Mouse (Mus musculus): ENCODE results near the gene Nrarp. TPM values are rescaled to one million over a fixed set of nuclear protein-coding genes. Genes with fewer than 3 reads are reported as not detected.

Nrarp gene
- polyA plus RNA-seq, 1 experiment = 1.7 TPM

- no peaks in the 10 kb centered on the region for H3K4me1 ChIP-seq (ENCODE audit: control insufficient read depth, insufficient read depth, low read length)
- 86% methylated on average over 7 of the region's 7 CpGs for WGBS
These were observed 50.0 kb downstream of the Nrarp start for GRCm38 (mm10) chr2:25230581-25230980.

GRCm38 (mm10) chr2:25231038-25231437 is 50.5 kb downstream of the Nrarp start:
- Histone ChIP-seq H3K4me3 (replicated peaks; ENCODE audit: control insufficient read depth, low read depth, low read length) (no peak overlapping the region), H3K27ac (ENCODE audit: control insufficient read depth, insufficient read depth, low read depth, low read length, poor library complexity) (no peak overlapping the region), H3K4me1 (ENCODE audit: control insufficient read depth, insufficient read depth, low read length) (no peaks in the 10 kb centered on the region)
- TF ChIP-seq CTCF (IDR thresholded peaks at IDR 0.05; ENCODE audit: control insufficient read depth, insufficient read depth, low read length) (no peak), POLR2A (IDR thresholded peaks at IDR 0.05; ENCODE audit: borderline replicate concordance, control insufficient read depth, low read depth, low read length) (no peak)
- WGBS = 81% methylated on average over 12 of the region's 12 CpGs

More at GRCm38 (mm10) chr2:25230581-25230980, 50.0 kb downstream of the Nrarp start:
- TF ChIP-seq POLR2A (IDR thresholded peaks at IDR 0.05; ENCODE audit: borderline replicate concordance, control insufficient read depth, low read depth, low read length) (no peak), CTCF (IDR thresholded peaks at IDR 0.05; ENCODE audit: control insufficient read depth, insufficient read depth, low read length) (no peak)
- no peak overlapping the region for H3K4me3 ChIP-seq (replicated peaks; ENCODE audit: control insufficient read depth, low read depth, low read length)
- no peak overlapping the region for H3K27ac ChIP-seq (ENCODE audit: control insufficient read depth, insufficient read depth, low read depth, low read length, poor library complexity)

Other genes with a start within 250 kb of the Nrarp start
- 77.0 and 140 TPM in 2 replicates for gene Arrdc1, start 245.5 kb upstream of the Nrarp start, polyA plus RNA-seq (2011; ENCODE audit: insufficient read depth, insufficient read length, low replicate concordance, missing spikeins)
- 13.1 and 15.4 TPM in 2 replicates for gene Zmynd19, start 231.0 kb upstream of the Nrarp start, polyA plus RNA-seq (2011; ENCODE audit: insufficient read depth, insufficient read length, low replicate concordance, missing spikeins)
- 6.4 and 15.3 TPM in 2 replicates for gene Dph7, start 218.4 kb upstream of the Nrarp start, polyA plus RNA-seq (2011; ENCODE audit: insufficient read depth, insufficient read length, low replicate concordance, missing spikeins)
- gene Mrpl41, start 205.7 kb upstream of the Nrarp start, polyA plus RNA-seq (2011; ENCODE audit: insufficient read depth, insufficient read length, low replicate concordance, missing spikeins) = 46.5 and 61.1 TPM in 2 replicates
- gene Pnpla7, start 204.7 kb upstream of the Nrarp start, polyA plus RNA-seq (2011; ENCODE audit: insufficient read depth, insufficient read length, low replicate concordance, missing spikeins) = 45.6 and 71.4 TPM in 2 replicates
- 11.3 and 28.2 TPM in 2 replicates for gene Nsmf, start 126.4 kb upstream of the Nrarp start, polyA plus RNA-seq (2011; ENCODE audit: insufficient read depth, insufficient read length, low replicate concordance, missing spikeins)
- not detected in 2 replicates for gene Entpd8, start 100.5 kb upstream of the Nrarp start, polyA plus RNA-seq (2011; ENCODE audit: insufficient read depth, insufficient read length, low replicate concordance, missing spikeins)
- gene Noxa1, start 85.6 kb upstream of the Nrarp start, polyA plus RNA-seq (2011; ENCODE audit: insufficient read depth, insufficient read length, low replicate concordance, missing spikeins) = not detected in 2 replicates
- 3.9 and 8.9 TPM in 2 replicates for gene Tor4a, start 16.1 kb downstream of the Nrarp start, polyA plus RNA-seq (2011; ENCODE audit: insufficient read depth, insufficient read length, low replicate concordance, missing spikeins)
- gene Nelfb, start 30.7 kb downstream of the Nrarp start, polyA plus RNA-seq (2011; ENCODE audit: insufficient read depth, insufficient read length, low replicate concordance, missing spikeins) = 26.7 and 38.0 TPM in 2 replicates
- not detected in 2 replicates for gene Stpg3, start 33.9 kb downstream of the Nrarp start, polyA plus RNA-seq (2011; ENCODE audit: insufficient read depth, insufficient read length, low replicate concordance, missing spikeins)
- gene Fam166a, start 38.0 kb downstream of the Nrarp start, polyA plus RNA-seq (2011; ENCODE audit: insufficient read depth, insufficient read length, low replicate concordance, missing spikeins) = not detected in 2 replicates
- 319 and 327 TPM in 2 replicates for gene Tubb4b, start 43.9 kb downstream of the Nrarp start, polyA plus RNA-seq (2011; ENCODE audit: insufficient read depth, insufficient read length, low replicate concordance, missing spikeins)
- gene Slc34a3, start 53.6 kb downstream of the Nrarp start, polyA plus RNA-seq (2011; ENCODE audit: insufficient read depth, insufficient read length, low replicate concordance, missing spikeins) = not detected in 2 replicates
- not detected in 2 replicates for gene Rnf224, start 56.0 kb downstream of the Nrarp start, polyA plus RNA-seq (2011; ENCODE audit: insufficient read depth, insufficient read length, low replicate concordance, missing spikeins)
- 3.1 and 4.2 TPM in 2 replicates for gene Rnf208, start 61.5 kb downstream of the Nrarp start, polyA plus RNA-seq (2011; ENCODE audit: insufficient read depth, insufficient read length, low replicate concordance, missing spikeins)
- not detected in 2 replicates for gene Cysrt1, start 61.7 kb downstream of the Nrarp start, polyA plus RNA-seq (2011; ENCODE audit: insufficient read depth, insufficient read length, low replicate concordance, missing spikeins)
- 9.9 and 22.3 TPM in 2 replicates for gene AL732309.1, start 66.1 kb downstream of the Nrarp start, polyA plus RNA-seq (2011; ENCODE audit: insufficient read depth, insufficient read length, low replicate concordance, missing spikeins)
- gene Tmem203, start 74.7 kb downstream of the Nrarp start, polyA plus RNA-seq (2011; ENCODE audit: insufficient read depth, insufficient read length, low replicate concordance, missing spikeins) = 5.0 and 15.6 TPM in 2 replicates
- 1.4 and 17.5 TPM in 2 replicates for gene Tprn, start 81.9 kb downstream of the Nrarp start, polyA plus RNA-seq (2011; ENCODE audit: insufficient read depth, insufficient read length, low replicate concordance, missing spikeins)
- 48.8 and 65.8 TPM in 2 replicates for gene Ssna1, start 91.7 kb downstream of the Nrarp start, polyA plus RNA-seq (2011; ENCODE audit: insufficient read depth, insufficient read length, low replicate concordance, missing spikeins)
- gene Anapc2, start 91.7 kb downstream of the Nrarp start, polyA plus RNA-seq (2011; ENCODE audit: insufficient read depth, insufficient read length, low replicate concordance, missing spikeins) = 20.1 and 34.3 TPM in 2 replicates
- gene Tmem210, start 107.4 kb downstream of the Nrarp start, polyA plus RNA-seq (2011; ENCODE audit: insufficient read depth, insufficient read length, low replicate concordance, missing spikeins) = not detected in 2 replicates
- gene Lrrc26, start 109.2 kb downstream of the Nrarp start, polyA plus RNA-seq (2011; ENCODE audit: insufficient read depth, insufficient read length, low replicate concordance, missing spikeins) = not detected in 2 replicates
- 5.0 TPM in 1 of 2 replicates, not detected in the other for gene Grin1, start 138.4 kb downstream of the Nrarp start, polyA plus RNA-seq (2011; ENCODE audit: insufficient read depth, insufficient read length, low replicate concordance, missing spikeins)
- 25.9 and 33.0 TPM in 2 replicates for gene Man1b1, start 151.6 kb downstream of the Nrarp start, polyA plus RNA-seq (2011; ENCODE audit: insufficient read depth, insufficient read length, low replicate concordance, missing spikeins)
- 22.8 and 29.5 TPM in 2 replicates for gene Dpp7, start 175.6 kb downstream of the Nrarp start, polyA plus RNA-seq (2011; ENCODE audit: insufficient read depth, insufficient read length, low replicate concordance, missing spikeins)
- gene Uap1l1, start 184.9 kb downstream of the Nrarp start, polyA plus RNA-seq (2011; ENCODE audit: insufficient read depth, insufficient read length, low replicate concordance, missing spikeins) = 20.1 and 62.6 TPM in 2 replicates
- gene Sapcd2, start 191.6 kb downstream of the Nrarp start, polyA plus RNA-seq (2011; ENCODE audit: insufficient read depth, insufficient read length, low replicate concordance, missing spikeins) = 13.7 and 27.3 TPM in 2 replicates
- gene Entpd2, start 215.1 kb downstream of the Nrarp start, polyA plus RNA-seq (2011; ENCODE audit: insufficient read depth, insufficient read length, low replicate concordance, missing spikeins) = 0.54 TPM in 1 of 2 replicates, not detected in the other
- 3.4 and 22.4 TPM in 2 replicates for gene Npdc1, start 218.6 kb downstream of the Nrarp start, polyA plus RNA-seq (2011; ENCODE audit: insufficient read depth, insufficient read length, low replicate concordance, missing spikeins)
- gene Fut7, start 242.5 kb downstream of the Nrarp start, polyA plus RNA-seq (2011; ENCODE audit: insufficient read depth, insufficient read length, low replicate concordance, missing spikeins) = 3.4 and 17.9 TPM in 2 replicates
- 5.0 and 15.0 TPM in 2 replicates for gene Abca2, start 247.9 kb downstream of the Nrarp start, polyA plus RNA-seq (2011; ENCODE audit: insufficient read depth, insufficient read length, low replicate concordance, missing spikeins)

Data from bone marrow, adult 2 months (tissue).